Mouse (Mus musculus): Measurements from ENCODE around the gene Pde6c.

GRCm38 (mm10) chr19:38187345-38187680 lies 54.7 kb downstream of the Pde6c start:
- TF ChIP-seq CTCF (IDR thresholded peaks at IDR 0.05; ENCODE audit: borderline replicate concordance, insufficient read depth, low read length) (no peak), POLR2A (IDR thresholded peaks at IDR 0.05; ENCODE audit: low read depth, low read length) (no peak)

Measured in embryonic fibroblast, embryonic 13.5 days (primary cell).